Mouse (Mus musculus) testis, adult 2 months (tissue): Measurements from ENCODE around the gene Ifit1.

Experiments
- CTCF ChIP-seq: fragments of 200-500 bp; IDR thresholded peaks from 2 replicates; pipeline ENCODE4 v1.5.1; 2012; ENCODE audit warnings: low read depth, mild to moderate bottlenecking, inconsistent platforms, low read length, moderate library complexity; ENCODE audit not compliant: control insufficient read depth, insufficient read depth, insufficient replicate concordance
- POLR2A ChIP-seq: fragments of 200-500 bp; IDR thresholded peaks from 2 replicates; pipeline ENCODE4 v1.6.1; 2012; ENCODE audit warnings: low read depth, mild to moderate bottlenecking, inconsistent platforms, low read length, moderate library complexity; ENCODE audit not compliant: control insufficient read depth

DNA sequence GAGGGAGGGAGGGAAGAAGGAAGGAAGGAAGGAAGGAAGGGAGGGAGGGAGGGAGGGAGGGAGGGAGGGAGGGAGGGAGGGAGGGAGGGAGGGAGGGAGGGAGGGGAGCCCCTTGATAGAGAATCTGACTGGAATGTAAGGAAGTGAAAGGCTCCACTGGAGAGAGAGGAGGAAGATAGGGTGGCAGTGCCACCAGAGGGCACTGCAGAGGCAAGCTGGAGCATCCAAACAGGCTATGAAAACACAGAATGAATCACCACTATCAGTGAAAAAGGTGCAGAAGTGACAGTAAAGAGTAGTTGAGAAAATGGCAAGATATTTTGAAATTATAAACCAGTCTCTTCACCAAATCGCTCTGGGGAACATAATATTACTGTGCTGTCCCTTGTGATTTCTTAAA is 44.2 kb downstream of the Ifit1 start:
- TF ChIP-seq CTCF (peak; percentile 57; the same call in 1 of the 2 replicates), POLR2A (no peak)
